ENCODE assay signal across 8 mouse cellular contexts in the genomic region with DNA sequence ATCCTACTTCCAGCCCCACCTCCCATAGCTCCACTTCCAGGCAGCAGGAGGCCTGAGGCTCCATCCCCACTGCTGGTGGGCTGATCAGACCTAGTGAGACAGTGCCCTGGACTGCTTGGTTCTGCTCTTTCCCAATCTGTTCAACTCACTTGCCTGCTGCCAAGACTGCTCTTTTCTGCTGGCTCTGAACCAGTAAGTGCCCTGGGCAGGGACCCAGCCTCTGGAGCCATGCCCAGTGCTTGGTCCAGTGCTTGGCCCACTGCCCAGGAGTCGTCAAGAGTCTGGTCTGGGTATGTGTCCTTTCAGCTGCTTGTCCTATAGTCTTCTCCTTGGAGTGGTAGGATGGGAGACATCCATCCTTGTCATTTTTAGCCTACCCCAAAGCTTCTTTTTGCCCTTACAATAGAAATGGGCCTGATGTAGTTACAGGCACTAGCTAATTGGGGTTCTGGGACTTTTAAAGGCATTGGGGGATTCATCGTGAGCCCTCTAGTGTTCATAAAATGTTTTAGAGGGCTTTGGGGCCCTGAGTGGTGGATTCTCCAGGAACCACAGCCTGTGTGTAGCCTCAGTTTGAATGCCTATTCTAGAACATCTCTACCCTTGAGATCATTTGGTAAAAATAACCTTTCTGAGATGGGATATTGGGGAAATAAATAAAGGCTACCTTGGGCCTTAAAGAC.
DNase-seq lines count a peak whose midpoint lies in the region; ATAC-seq lines count a peak whose summit lies in the region.

No protein-coding gene starts in this region.

- no peak overlapping the region for H3K9ac ChIP-seq in liver, embryonic 11.5 days (ENCODE audit: low read depth, low read length)
- no peak overlapping the region for H3K9ac ChIP-seq in embryonic facial prominence, embryonic 15.5 days
- H3K9ac ChIP-seq in heart, embryonic 13.5 days = no peak overlapping the region
- H3K9ac ChIP-seq in limb, embryonic 15.5 days = no peak overlapping the region

- no peak for ATAC-seq in liver, embryonic 11.5 days (replicated peaks; ENCODE audit: low FRiP score)
- ATAC-seq in embryonic facial prominence, embryonic 15.5 days (ENCODE audit: insufficient number of reproducible peaks, low FRiP score, low TSS enrichment, low read depth) = peak; percentile 72
- peak; percentile 78; the same call in 1 of the 2 replicates for ATAC-seq in heart, embryonic 13.5 days (ENCODE audit: extremely low read depth, insufficient number of reproducible peaks, low FRiP score, low TSS enrichment)
- peak; percentile 67 for ATAC-seq in limb, embryonic 15.5 days (ENCODE audit: insufficient number of reproducible peaks, low FRiP score, low TSS enrichment, low read depth)
- no peak for ATAC-seq in activated CD4-positive, CD25-positive, alpha-beta regulatory T cell, adult 4 months

- H3K4me1 ChIP-seq in liver, embryonic 11.5 days (replicated peaks; ENCODE audit: control insufficient read depth, insufficient read depth, low read length) = no peaks in the 10 kb centered on the region
- peaks cover 33% of the 10 kb centered on the region for H3K4me1 ChIP-seq in embryonic facial prominence, embryonic 15.5 days
- peaks cover 52% of the 10 kb centered on the region for H3K4me1 ChIP-seq in heart, embryonic 13.5 days
- H3K4me1 ChIP-seq in limb, embryonic 15.5 days = peaks cover 35% of the 10 kb centered on the region

- H3K4me3 ChIP-seq in liver, embryonic 11.5 days (ENCODE audit: low read depth, low read length) = no peak overlapping the region
- no peak overlapping the region for H3K4me3 ChIP-seq in embryonic facial prominence, embryonic 15.5 days (replicated peaks)
- H3K4me3 ChIP-seq in heart, embryonic 13.5 days = no peak overlapping the region
- no peak overlapping the region for H3K4me3 ChIP-seq in limb, embryonic 15.5 days

- H3K36me3 ChIP-seq in liver, embryonic 11.5 days (ENCODE audit: control insufficient read depth, insufficient read depth, low read length) = no peaks in the 10 kb centered on the region
- no peaks in the 10 kb centered on the region for H3K36me3 ChIP-seq in embryonic facial prominence, embryonic 15.5 days
- no peaks in the 10 kb centered on the region for H3K36me3 ChIP-seq in heart, embryonic 13.5 days
- H3K36me3 ChIP-seq in limb, embryonic 15.5 days = no peaks in the 10 kb centered on the region

- H3K9me3 ChIP-seq in liver, embryonic 11.5 days (ENCODE audit: control insufficient read depth, low read length) = no peaks in the 10 kb centered on the region
- H3K9me3 ChIP-seq in embryonic facial prominence, embryonic 15.5 days (replicated peaks) = no peaks in the 10 kb centered on the region
- no peaks in the 10 kb centered on the region for H3K9me3 ChIP-seq in heart, embryonic 13.5 days
- H3K9me3 ChIP-seq in limb, embryonic 15.5 days = no peaks in the 10 kb centered on the region

- no peaks in the 10 kb centered on the region for H3K27me3 ChIP-seq in liver, embryonic 11.5 days (replicated peaks; ENCODE audit: control insufficient read depth, insufficient read depth, low read length)
- no peaks in the 10 kb centered on the region for H3K27me3 ChIP-seq in embryonic facial prominence, embryonic 15.5 days
- no peaks in the 10 kb centered on the region for H3K27me3 ChIP-seq in heart, embryonic 13.5 days (replicated peaks)
- H3K27me3 ChIP-seq in limb, embryonic 15.5 days = no peaks in the 10 kb centered on the region

- WGBS in liver, embryonic 11.5 days = 76% methylated on average over 2 of the region's 2 CpGs
- WGBS in embryonic facial prominence, embryonic 15.5 days = 59% methylated on average over 2 of the region's 2 CpGs
- 34% methylated on average over 2 of the region's 2 CpGs for WGBS in heart, embryonic 13.5 days
- WGBS in limb, embryonic 15.5 days = 28% methylated on average over 2 of the region's 2 CpGs

- H3K4me2 ChIP-seq in liver, embryonic 11.5 days = no peak overlapping the region
- H3K4me2 ChIP-seq in embryonic facial prominence, embryonic 15.5 days (replicated peaks) = no peak overlapping the region
- no peak overlapping the region for H3K4me2 ChIP-seq in heart, embryonic 13.5 days
- H3K4me2 ChIP-seq in limb, embryonic 15.5 days = no peak overlapping the region

- no peak overlapping the region for H3K27ac ChIP-seq in liver, embryonic 11.5 days (ENCODE audit: low read depth, low read length)
- peak overlapping the region; percentile 9; the same call in 1 of the 2 replicates for H3K27ac ChIP-seq in embryonic facial prominence, embryonic 15.5 days (replicated peaks)
- peak overlapping the region; percentile 78 for H3K27ac ChIP-seq in heart, embryonic 13.5 days (replicated peaks)
- H3K27ac ChIP-seq in limb, embryonic 15.5 days = peak overlapping the region; percentile 72

- DNase-seq in liver = peak; percentile 12
- no peak for DNase-seq in liver, embryonic 11.5 days (ENCODE audit: low spot score)
- peak; percentile 95 for DNase-seq in kidney, postnatal 14 days
- DNase-seq in retina, embryonic 14.5 days (ENCODE audit: low spot score) = peak; percentile 28

Comparison
In these comparisons a context has a peak if more than half of its experiments do, and no peak if none do; other contexts are left out.
1. ATAC-seq: peak in embryonic facial prominence, embryonic 15.5 days (single experiment), heart, embryonic 13.5 days (single experiment) and limb, embryonic 15.5 days (single experiment); none in liver, embryonic 11.5 days (single experiment) and activated CD4-positive, CD25-positive, alpha-beta regulatory T cell, adult 4 months (single experiment).